Mouse (Mus musculus) ES-Bruce4 (cell line): ENCODE measurements at regions not wholly inside any gene's neighbourhood (a gene's known extent, or its start where the extent isn't known, plus 50 kb on each side); places are given as distances from the start of the nearest gene placed in this dataset.

Experiments
- CTCF ChIP-seq: IDR thresholded peaks from one replicate; pipeline ENCODE4 v1.8.1; 2011; ENCODE audit warnings: low read depth, low read length
- EP300 ChIP-seq: IDR thresholded peaks from 2 replicates; pipeline ENCODE4 v1.6.1; 2011; ENCODE audit warnings: low read depth, low read length; ENCODE audit not compliant: insufficient read depth

DNA sequence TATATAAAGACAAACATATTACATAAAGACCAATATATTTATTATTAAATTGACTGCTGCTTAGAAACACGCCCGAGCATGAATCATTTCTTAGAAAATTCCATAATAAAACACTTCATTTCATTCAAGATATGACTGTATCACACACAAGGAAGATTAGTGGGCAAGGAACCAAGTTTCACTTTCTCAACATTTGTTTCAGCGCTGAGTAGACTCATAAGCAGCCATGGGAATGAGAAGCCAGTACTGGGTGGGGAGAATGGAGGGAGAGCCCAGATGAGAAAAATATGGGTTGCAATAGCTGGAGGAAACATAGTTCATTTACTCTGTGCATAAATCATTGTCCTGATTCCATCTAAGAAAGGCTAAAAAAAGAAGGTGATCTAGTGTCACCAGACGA lies 84.0 kb downstream of the Kctd12 start:
- TF ChIP-seq CTCF (no peak), EP300 (no peak)
